Comparison of ENCODE assay signal across 11 mouse cellular contexts in the genomic region with DNA sequence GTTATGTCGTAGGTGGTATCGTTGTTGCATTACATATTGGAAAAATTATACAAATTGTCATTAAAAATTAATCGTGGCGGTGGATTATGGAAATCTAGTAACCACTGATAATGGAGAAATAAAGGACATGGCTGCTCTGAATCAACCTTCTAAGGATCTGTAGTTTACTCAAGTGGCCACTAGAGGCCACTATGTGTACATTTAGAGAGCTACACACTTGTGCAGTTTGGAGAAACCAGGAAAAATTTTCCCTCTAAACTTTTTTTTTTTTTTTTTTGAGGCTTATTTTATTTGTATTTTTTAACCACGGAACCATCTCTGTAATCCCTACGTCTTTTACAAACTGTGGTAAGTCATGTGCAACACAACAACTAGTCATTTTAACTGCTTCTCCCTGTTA. TPM values are rescaled to one million over a fixed set of nuclear protein-coding genes. Genes with fewer than 3 reads are reported as not detected.
DNase-seq lines count a peak whose midpoint lies in the region; ATAC-seq and TF ChIP-seq lines count a peak whose summit lies in the region.
"Had no signal": no experiment of that assay in that cellular context is flagged by ENCODE, and none has a peak within 500 bp of the region (broad histone marks: within the 10 kb centered on the region; RNA-seq: fewer than 3 reads in every experiment).

No protein-coding gene starts in this region.

- no peak overlapping the region for H3K27ac ChIP-seq in heart, adult 2 months
- H3K27ac ChIP-seq in heart, embryonic 11.5 days (ENCODE audit: low read depth, low read length) = no peak overlapping the region
- no peak overlapping the region for H3K27ac ChIP-seq in midbrain, embryonic 14.5 days (replicated peaks; ENCODE audit: low read depth, low read length)
- no peak overlapping the region for H3K27ac ChIP-seq in midbrain, embryonic 10.5 days (replicated peaks)
- no peak overlapping the region for H3K27ac ChIP-seq in heart, embryonic 12.5 days (ENCODE audit: poor library complexity, severe bottlenecking)
- H3K27ac ChIP-seq: stomach, embryonic 15.5 days had no signal

- no peak for ATAC-seq in heart, embryonic 11.5 days (replicated peaks; ENCODE audit: insufficient number of reproducible peaks, low FRiP score, low TSS enrichment)
- no peak for ATAC-seq in midbrain, embryonic 14.5 days (ENCODE audit: low FRiP score, low TSS enrichment)
- ATAC-seq in heart, embryonic 12.5 days (ENCODE audit: insufficient number of reproducible peaks, low FRiP score) = no peak

- peaks cover 4% of the 10 kb centered on the region for H3K4me1 ChIP-seq in heart, adult 2 months (ENCODE audit: control insufficient read depth, insufficient read depth, low read length)
- 0 out of 2 replicates have a peak, but pooled peaks cover 3% of the 10 kb centered on the region for H3K4me1 ChIP-seq in heart, embryonic 11.5 days (ENCODE audit: control insufficient read depth, insufficient read depth, low read length)
- H3K4me1 ChIP-seq in midbrain, embryonic 14.5 days (ENCODE audit: control insufficient read depth, insufficient read depth, low read length) = no peaks in the 10 kb centered on the region
- H3K4me1 ChIP-seq in midbrain, embryonic 10.5 days = peaks cover 14% of the 10 kb centered on the region
- peaks cover 5% of the 10 kb centered on the region; the same call in 1 of the 2 replicates for H3K4me1 ChIP-seq in heart, embryonic 12.5 days (replicated peaks)
- H3K4me1 ChIP-seq: stomach, embryonic 15.5 days had no signal

- no peak overlapping the region for H3K4me2 ChIP-seq in heart, embryonic 11.5 days
- no peak overlapping the region for H3K4me2 ChIP-seq in midbrain, embryonic 14.5 days (ENCODE audit: low read length)
- H3K4me2 ChIP-seq in heart, embryonic 12.5 days = no peak overlapping the region
- H3K4me2 ChIP-seq: stomach, embryonic 15.5 days had no signal

- H3K9ac ChIP-seq in heart, adult 2 months (ENCODE audit: low read depth, low read length) = no peak overlapping the region
- H3K9ac ChIP-seq in heart, embryonic 11.5 days (ENCODE audit: low read depth, low read length) = no peak overlapping the region
- H3K9ac ChIP-seq in midbrain, embryonic 14.5 days (replicated peaks; ENCODE audit: low read length) = no peak overlapping the region
- H3K9ac ChIP-seq in heart, embryonic 12.5 days = no peak overlapping the region
- H3K9ac ChIP-seq: stomach, embryonic 15.5 days had no signal

- H3K36me3 ChIP-seq in heart, adult 2 months (ENCODE audit: control insufficient read depth, insufficient read depth, low read length) = no peaks in the 10 kb centered on the region; the same call in 1 of the 2 replicates
- no peaks in the 10 kb centered on the region for H3K36me3 ChIP-seq in heart, embryonic 11.5 days (ENCODE audit: control insufficient read depth, insufficient read depth, low read length)
- no peaks in the 10 kb centered on the region for H3K36me3 ChIP-seq in midbrain, embryonic 14.5 days (ENCODE audit: control insufficient read depth, insufficient read depth, low read length)
- no peaks in the 10 kb centered on the region for H3K36me3 ChIP-seq in midbrain, embryonic 10.5 days
- no peaks in the 10 kb centered on the region for H3K36me3 ChIP-seq in heart, embryonic 12.5 days
- H3K36me3 ChIP-seq: stomach, embryonic 15.5 days had no signal

- H3K4me3 ChIP-seq in heart, adult 2 months = no peak overlapping the region
- H3K4me3 ChIP-seq in heart, embryonic 11.5 days (ENCODE audit: low read depth, low read length) = no peak overlapping the region
- no peak overlapping the region for H3K4me3 ChIP-seq in midbrain, embryonic 14.5 days (replicated peaks; ENCODE audit: low read depth, low read length)
- no peak overlapping the region for H3K4me3 ChIP-seq in midbrain, embryonic 10.5 days
- H3K4me3 ChIP-seq in heart, embryonic 12.5 days = no peak overlapping the region
- H3K4me3 ChIP-seq: stomach, embryonic 15.5 days had no signal

- no peak for DNase-seq in heart, adult 2 months
- DNase-seq in midbrain, embryonic 14.5 days = peak; percentile 84
- no peak for DNase-seq in midbrain, embryonic 10.5 days (ENCODE audit: low spot score)
- peak; percentile 80 for DNase-seq in embryo, embryonic 10.5 days (ENCODE audit: low spot score)
- peak; percentile 65 for DNase-seq in retina, postnatal 1 day
- DNase-seq in ovary, postnatal 36 days (ENCODE audit: low spot score) = no peak

- no peaks in the 10 kb centered on the region for H3K79me2 ChIP-seq in heart, adult 2 months (replicated peaks; ENCODE audit: control insufficient read depth, insufficient read depth, low read length)

- H3K27me3 ChIP-seq in heart, adult 2 months (ENCODE audit: control insufficient read depth, insufficient read depth, low read length) = no peaks in the 10 kb centered on the region
- no peaks in the 10 kb centered on the region for H3K27me3 ChIP-seq in heart, embryonic 11.5 days (ENCODE audit: control insufficient read depth, insufficient read depth, low read length)
- H3K27me3 ChIP-seq in midbrain, embryonic 14.5 days (ENCODE audit: control insufficient read depth, insufficient read depth, low read length) = no peaks in the 10 kb centered on the region
- H3K27me3 ChIP-seq in midbrain, embryonic 10.5 days (ENCODE audit: low read depth, poor library complexity, severe bottlenecking) = no peaks in the 10 kb centered on the region
- no peaks in the 10 kb centered on the region for H3K27me3 ChIP-seq in heart, embryonic 12.5 days (replicated peaks)
- H3K27me3 ChIP-seq: stomach, embryonic 15.5 days had no signal

- H3K9me3 ChIP-seq in heart, embryonic 11.5 days (replicated peaks; ENCODE audit: control insufficient read depth, low read length) = no peaks in the 10 kb centered on the region
- no peaks in the 10 kb centered on the region for H3K9me3 ChIP-seq in midbrain, embryonic 14.5 days (ENCODE audit: control insufficient read depth, low read length)
- no peaks in the 10 kb centered on the region; the same call in 1 of the 2 replicates for H3K9me3 ChIP-seq in midbrain, embryonic 10.5 days (replicated peaks)
- H3K9me3 ChIP-seq in heart, embryonic 12.5 days (replicated peaks) = 0 out of 2 replicates have a peak, but pooled peaks cover 4% of the 10 kb centered on the region
- H3K9me3 ChIP-seq: stomach, embryonic 15.5 days had no signal

- TF ChIP-seq POLR2A in heart, adult 2 months (IDR thresholded peaks at IDR 0.05; ENCODE audit: insufficient read depth, low read depth, low read length) = no peak

- peak; percentile 93 for TF ChIP-seq CTCF in heart, adult 2 months (IDR thresholded peaks at IDR 0.05)

- no peak for TF ChIP-seq EP300 in heart, adult 2 months (IDR thresholded peaks at IDR 0.05; ENCODE audit: insufficient read depth, low read depth, low read length)

- WGBS in heart, adult 2 months = 10% methylated on average over 6 of the region's 6 CpGs
- WGBS in heart, embryonic 11.5 days (ENCODE audit: insufficient replicate concordance) = 10% methylated on average over 6 of the region's 6 CpGs
- 24% methylated on average over 6 of the region's 6 CpGs for WGBS in midbrain, embryonic 14.5 days
- 18% methylated on average over 6 of the region's 6 CpGs for WGBS in midbrain, embryonic 10.5 days
- WGBS in heart, embryonic 12.5 days = 15% methylated on average over 6 of the region's 6 CpGs

- intact Hi-C loops in heart, adult 2 months (cut with DNase I) = loop anchor here (1.0 to 10.0 kb wide), 2 partner anchors 116 to 240 kb away; partner anchors contain the start of gene Ccin

RNA-seq across cellular contexts. Expression of gene Spaar, which starts 15.4 kb away (rescaled TPM):
- total RNA-seq in heart, adult 2 months (2021) = 1 to 10 TPM; 4.4 to 4.8 TPM
- 5.2 and 7.8 TPM in 2 replicates for polyA plus RNA-seq in heart, adult 2 months (2012; rRNA removed)
- 0.16 and 0.24 TPM in 2 replicates for polyA plus RNA-seq in heart, embryonic 11.5 days (2014; fragmentation: Nextera tagmentation; extraction: Ambion mirVana)
- not detected in 2 replicates for polyA plus RNA-seq in midbrain, embryonic 14.5 days (2014; fragmentation: Nextera tagmentation; extraction: Ambion mirVana)
- 0.02 TPM in 1 of 2 replicates, not detected in the other for polyA plus RNA-seq in midbrain, embryonic 10.5 days (2016; fragmentation: Nextera tagmentation; extraction: Ambion mirVana)
- polyA plus RNA-seq in heart, embryonic 12.5 days (2016; fragmentation: Nextera tagmentation; extraction: Ambion mirVana) = 0.15 and 0.35 TPM in 2 replicates

RNA-seq across cellular contexts. Expression of gene Hrct1, which starts 18.2 kb away (rescaled TPM):
- total RNA-seq in heart, adult 2 months (2021) = 1 to 10 TPM; 4.0 to 4.7 TPM
- polyA plus RNA-seq in heart, adult 2 months (2012; rRNA removed) = 8.8 and 10.7 TPM in 2 replicates
- 0.59 and 0.99 TPM in 2 replicates for polyA plus RNA-seq in heart, embryonic 11.5 days (2014; fragmentation: Nextera tagmentation; extraction: Ambion mirVana)
- polyA plus RNA-seq in midbrain, embryonic 14.5 days (2014; fragmentation: Nextera tagmentation; extraction: Ambion mirVana) = 0.20 and 0.30 TPM in 2 replicates
- 0.21 TPM in 1 of 2 replicates, not detected in the other for polyA plus RNA-seq in midbrain, embryonic 10.5 days (2016; fragmentation: Nextera tagmentation; extraction: Ambion mirVana)
- polyA plus RNA-seq in heart, embryonic 12.5 days (2016; fragmentation: Nextera tagmentation; extraction: Ambion mirVana) = 0.96 and 1.0 TPM in 2 replicates

RNA-seq across cellular contexts. Expression of gene Olfr159, which starts 25.6 kb away (rescaled TPM):
- not detected for total RNA-seq in heart, adult 2 months (2021)
- not detected in 2 replicates for polyA plus RNA-seq in heart, adult 2 months (2012; rRNA removed)
- not detected in 2 replicates for polyA plus RNA-seq in heart, embryonic 11.5 days (2014; fragmentation: Nextera tagmentation; extraction: Ambion mirVana)
- not detected in 2 replicates for polyA plus RNA-seq in midbrain, embryonic 14.5 days (2014; fragmentation: Nextera tagmentation; extraction: Ambion mirVana)
- not detected in 2 replicates for polyA plus RNA-seq in midbrain, embryonic 10.5 days (2016; fragmentation: Nextera tagmentation; extraction: Ambion mirVana)
- not detected in 2 replicates for polyA plus RNA-seq in heart, embryonic 12.5 days (2016; fragmentation: Nextera tagmentation; extraction: Ambion mirVana)
- total RNA-seq: adrenal gland, postnatal 4 days; gastrocnemius, adult 18-20 months had no signal
- polyA plus RNA-seq: stomach, embryonic 15.5 days had no signal

RNA-seq across cellular contexts. Expression of gene Olfr71, which starts 35.1 kb away (rescaled TPM):
- total RNA-seq in heart, adult 2 months (2021) = not detected
- polyA plus RNA-seq in heart, adult 2 months (2012; rRNA removed) = not detected in 2 replicates
- polyA plus RNA-seq in heart, embryonic 11.5 days (2014; fragmentation: Nextera tagmentation; extraction: Ambion mirVana) = not detected in 2 replicates
- 0.16 TPM in 1 of 2 replicates, not detected in the other for polyA plus RNA-seq in midbrain, embryonic 14.5 days (2014; fragmentation: Nextera tagmentation; extraction: Ambion mirVana)
- polyA plus RNA-seq in midbrain, embryonic 10.5 days (2016; fragmentation: Nextera tagmentation; extraction: Ambion mirVana) = not detected in 2 replicates
- polyA plus RNA-seq in heart, embryonic 12.5 days (2016; fragmentation: Nextera tagmentation; extraction: Ambion mirVana) = not detected in 2 replicates
- total RNA-seq: adrenal gland, postnatal 4 days; gastrocnemius, adult 18-20 months had no signal
- polyA plus RNA-seq: stomach, embryonic 15.5 days had no signal

RNA-seq across cellular contexts. Expression of gene Olfr70, which starts 44.6 kb away (rescaled TPM):
- total RNA-seq in heart, adult 2 months (2021) = not detected
- not detected in 2 replicates for polyA plus RNA-seq in heart, adult 2 months (2012; rRNA removed)
- not detected in 2 replicates for polyA plus RNA-seq in heart, embryonic 11.5 days (2014; fragmentation: Nextera tagmentation; extraction: Ambion mirVana)
- polyA plus RNA-seq in midbrain, embryonic 14.5 days (2014; fragmentation: Nextera tagmentation; extraction: Ambion mirVana) = not detected in 2 replicates
- not detected in 2 replicates for polyA plus RNA-seq in midbrain, embryonic 10.5 days (2016; fragmentation: Nextera tagmentation; extraction: Ambion mirVana)
- not detected in 2 replicates for polyA plus RNA-seq in heart, embryonic 12.5 days (2016; fragmentation: Nextera tagmentation; extraction: Ambion mirVana)
- total RNA-seq: adrenal gland, postnatal 4 days; gastrocnemius, adult 18-20 months had no signal
- polyA plus RNA-seq: stomach, embryonic 15.5 days had no signal

Comparison
In these comparisons a context has a peak if more than half of its experiments do, and no peak if none do; other contexts are left out.
1. DNase-seq: peak in midbrain, embryonic 14.5 days (single experiment), embryo, embryonic 10.5 days (single experiment) and retina, postnatal 1 day (single experiment); none in heart, adult 2 months (0 of 2), midbrain, embryonic 10.5 days (single experiment) and ovary, postnatal 36 days (single experiment).